Mouse (Mus musculus): ENCODE data around the gene Dtnb. TPM values are rescaled to one million over a fixed set of nuclear protein-coding genes. Genes with fewer than 3 reads are reported as not detected.
"Not testable (repeated sequence)": the region's sequence is repeated elsewhere in the genome, so short reads cannot be mapped to it uniquely, and the experiment has no call there.

Gene Dtnb
- 110 TPM for polyA plus RNA-seq (2021)

GRCm38 (mm10) chr12:3571787-3572580 is at the start of gene Dtnb:
TSS of gene Dtnb (plus strand) at chr12:3572381.
- ChIA-PET POLR2A (interaction anchor here (1.0 kb wide), 1 partner anchor 10 kb away, joined by 4 read pairs; no protein-coding TSS in a partner anchor), CTCF (interaction anchor here (1.2 kb wide), 1 partner anchor 11 kb away, joined by 6 read pairs; no protein-coding TSS in a partner anchor)
- ATAC-seq (peak; percentile 93), DNase-seq (ENCODE audit: low read depth, low spot score) (peak; percentile 95)
- no peak for TF ChIP-seq CTCF (IDR thresholded peaks at IDR 0.05)
- in situ Hi-C loops (cut with MboI; ENCODE audit: low pct_unique_long_range_greater_than_20kb) = no loop called here
- no peaks in the 10 kb centered on the region for H3K27me3 ChIP-seq

GRCm38 (mm10) chr12:3525536-3525935 is 46.6 kb upstream of the Dtnb start:
- TF ChIP-seq CTCF (IDR thresholded peaks at IDR 0.05) = no peak
- in situ Hi-C loops (cut with MboI; ENCODE audit: low pct_unique_long_range_greater_than_20kb) = no loop called here
- no peak for DNase-seq (ENCODE audit: low read depth, low spot score)
- no peak for ATAC-seq
- H3K27me3 ChIP-seq = no peaks in the 10 kb centered on the region
- POLR2A ChIA-PET = no interaction called here
- CTCF ChIA-PET = interaction anchor here (1.3 kb wide), 1 partner anchor 15 kb away, joined by 4 read pairs; no protein-coding TSS in a partner anchor

GRCm38 (mm10) chr12:3535446-3535845 is 36.7 kb upstream of the Dtnb start:
- ATAC-seq; CTCF ChIA-PET; DNase-seq (ENCODE audit: low read depth, low spot score); in situ Hi-C loops (cut with MboI; ENCODE audit: low pct_unique_long_range_greater_than_20kb); H3K27me3 ChIP-seq; POLR2A ChIA-PET: not testable (repeated sequence)

- CTCF ChIA-PET = interaction anchor here (1.7 kb wide), 1 partner anchor 12 kb away, joined by 3 read pairs; no protein-coding TSS in a partner anchor
These were observed 34.6 kb upstream of the Dtnb start for GRCm38 (mm10) chr12:3537616-3538015.

GRCm38 (mm10) chr12:3538036-3538435 is 34.1 kb upstream of the Dtnb start:
- no peak for DNase-seq (ENCODE audit: low read depth, low spot score)
- CTCF ChIA-PET = interaction anchor here (1.7 kb wide), 1 partner anchor 11 kb away, joined by 3 read pairs; no protein-coding TSS in a partner anchor
- no peak for TF ChIP-seq CTCF (IDR thresholded peaks at IDR 0.05)
- POLR2A ChIA-PET = no interaction called here
- in situ Hi-C loops (cut with MboI; ENCODE audit: low pct_unique_long_range_greater_than_20kb) = no loop called here
- no peak for ATAC-seq
- H3K27me3 ChIP-seq = no peaks in the 10 kb centered on the region

More at GRCm38 (mm10) chr12:3537616-3538015, 34.6 kb upstream of the Dtnb start:
- no peak for TF ChIP-seq CTCF (IDR thresholded peaks at IDR 0.05)
- POLR2A ChIA-PET = no interaction called here
- H3K27me3 ChIP-seq = no peaks in the 10 kb centered on the region
- ATAC-seq = peak; percentile 87
- peak; percentile 57 for DNase-seq (ENCODE audit: low read depth, low spot score)
- in situ Hi-C loops (cut with MboI; ENCODE audit: low pct_unique_long_range_greater_than_20kb) = no loop called here

GRCm38 (mm10) chr12:3539605-3540004 is 32.6 kb upstream of the Dtnb start:
- POLR2A ChIA-PET = no interaction called here
- no peaks in the 10 kb centered on the region for H3K27me3 ChIP-seq
- in situ Hi-C loops (cut with MboI; ENCODE audit: low pct_unique_long_range_greater_than_20kb) = no loop called here
- DNase-seq (ENCODE audit: low read depth, low spot score) = no peak
- no peak for TF ChIP-seq CTCF (IDR thresholded peaks at IDR 0.05)
- no peak for ATAC-seq
- CTCF ChIA-PET = interaction anchor here (0.8 to 1.5 kb wide), 2 partner anchors 14 to 22 kb away, joined by 3 to 4 read pairs; no protein-coding TSS in a partner anchor

GRCm38 (mm10) chr12:3540871-3541270 is 31.3 kb upstream of the Dtnb start:
- in situ Hi-C loops (cut with MboI; ENCODE audit: low pct_unique_long_range_greater_than_20kb) = no loop called here
- ChIA-PET CTCF (interaction anchor here (1.5 kb wide), 1 partner anchor 16 kb away, joined by 4 read pairs; no protein-coding TSS in a partner anchor), POLR2A (no interaction called here)
- no peak for TF ChIP-seq CTCF (IDR thresholded peaks at IDR 0.05)
- DNase-seq (ENCODE audit: low read depth, low spot score) = no peak
- ATAC-seq = no peak
- no peaks in the 10 kb centered on the region for H3K27me3 ChIP-seq

- no peaks in the 10 kb centered on the region for H3K27me3 ChIP-seq
- in situ Hi-C loops (cut with MboI; ENCODE audit: low pct_unique_long_range_greater_than_20kb) = no loop called here
- ChIA-PET CTCF (no interaction called here), POLR2A (interaction anchor here (0.7 kb wide), 2 partner anchors 28 to 98 kb away, joined by 3 to 4 read pairs; no protein-coding TSS in a partner anchor)
- DNase-seq (ENCODE audit: low read depth, low spot score) = no peak
- TF ChIP-seq CTCF (IDR thresholded peaks at IDR 0.05) = no peak
- ATAC-seq = no peak
These were observed 26.7 kb upstream of the Dtnb start for GRCm38 (mm10) chr12:3545451-3545850.

- no peak for TF ChIP-seq CTCF (IDR thresholded peaks at IDR 0.05)
- POLR2A ChIA-PET = interaction anchor here (0.7 to 1.1 kb wide), 2 partner anchors 23 to 27 kb away, joined by 3 read pairs; no protein-coding TSS in a partner anchor
- DNase-seq (ENCODE audit: low read depth, low spot score) (no peak), ATAC-seq (no peak)
- in situ Hi-C loops (cut with MboI; ENCODE audit: low pct_unique_long_range_greater_than_20kb) = no loop called here
- CTCF ChIA-PET = interaction anchor here (1.0 kb wide), 1 partner anchor 14 kb away, joined by 3 read pairs; no protein-coding TSS in a partner anchor
- no peaks in the 10 kb centered on the region for H3K27me3 ChIP-seq
These were observed 26.0 kb upstream of the Dtnb start for GRCm38 (mm10) chr12:3546121-3546658.

GRCm38 (mm10) chr12:3546781-3547180 is 25.4 kb upstream of the Dtnb start:
- ChIA-PET POLR2A (interaction anchor here (1.1 kb wide), 1 partner anchor 23 kb away, joined by 3 read pairs; no protein-coding TSS in a partner anchor), CTCF (interaction anchor here (1.0 kb wide), 1 partner anchor 14 kb away, joined by 3 read pairs; no protein-coding TSS in a partner anchor)
- no peak for TF ChIP-seq CTCF (IDR thresholded peaks at IDR 0.05)
- H3K27me3 ChIP-seq = no peaks in the 10 kb centered on the region
- in situ Hi-C loops (cut with MboI; ENCODE audit: low pct_unique_long_range_greater_than_20kb) = no loop called here
- ATAC-seq (no peak), DNase-seq (ENCODE audit: low read depth, low spot score) (no peak)

All from Patski (cell line).